Mouse (Mus musculus) heart, postnatal 0 days (tissue): ENCODE measurements around the gene Cnih3. TPM values are rescaled to one million over a fixed set of nuclear protein-coding genes. Genes with fewer than 3 reads are reported as not detected.

Experiments
- ATAC-seq: fragments of 200-750 bp; cut with Nextera tagmentation; 2 replicates; pipeline ENCODE4 v1.8.0; 2017; ENCODE audit warnings: low read depth, moderate number of reproducible peaks, moderate library complexity; ENCODE audit not compliant: insufficient read depth
- DNase-seq: peaks from one replicate; pipeline ENCODE4 v3.0.0-alpha.2; 2016; ENCODE audit warnings: low spot score
- H3K27ac ChIP-seq: fragments of 300-500 bp; sonication (generic); 2 replicates; pipeline ENCODE4 v1.5.1; 2014; ENCODE audit warnings: low read depth, mild to moderate bottlenecking
- H3K27me3 ChIP-seq: fragments of 300-500 bp; sonication (generic); 2 replicates; pipeline ENCODE4 v1.6.1; 2014; ENCODE audit warnings: low read length, mixed read lengths; ENCODE audit not compliant: control insufficient read depth, insufficient read depth
- H3K36me3 ChIP-seq: fragments of 300-500 bp; sonication (generic); replicated peaks from 2 replicates; pipeline ENCODE4 v1.6.1; 2014; ENCODE audit warnings: low read length, mixed read lengths; ENCODE audit not compliant: control insufficient read depth, insufficient read depth
- H3K4me1 ChIP-seq: fragments of 300-500 bp; sonication (generic); 2 replicates; pipeline ENCODE4 v1.6.1; 2014; ENCODE audit warnings: antibody characterized with exemption; ENCODE audit not compliant: control insufficient read depth, insufficient read depth
- H3K4me2 ChIP-seq: fragments of 300-500 bp; sonication (generic); 2 replicates; pipeline ENCODE4 v1.6.1; 2014; ENCODE audit warnings: low read depth, mild to moderate bottlenecking, low read length, moderate library complexity
- H3K4me3 ChIP-seq: fragments of 300-500 bp; sonication (generic); 2 replicates; pipeline ENCODE4 v1.5.1; 2014; ENCODE audit warnings: low read depth, low read length
- H3K9ac ChIP-seq: fragments of 300-500 bp; sonication (generic); replicated peaks from 2 replicates; pipeline ENCODE4 v1.6.1; 2014; ENCODE audit warnings: low read depth, low read length, mixed read lengths
- H3K9me3 ChIP-seq: fragments of 300-500 bp; sonication (generic); replicated peaks from 2 replicates; pipeline ENCODE4 v1.6.1; 2016; ENCODE audit warnings: low read length; ENCODE audit not compliant: control insufficient read depth
- CTCF ChIP-seq: IDR thresholded peaks from 2 replicates; pipeline ENCODE4 v1.5.1; 2016; ENCODE audit warnings: antibody characterized with exemption, control low read depth, low read depth
- EP300 ChIP-seq: IDR thresholded peaks from 2 replicates; pipeline ENCODE4 v1.6.1; 2016; ENCODE audit warnings: antibody characterized with exemption, low read depth
- WGBS: fragments of 180-500 bp; shearing (Covaris S2); extraction: QIAGEN DNeasy Blood & Tissue Kit; methylation state at CpG from one replicate; pipeline ENCODE4 v1.1.7; 2014; 5-methylcytosine and 5-hydroxymethylcytosine counted together
- polyA plus RNA-seq: library from polyadenylated mRNA; unstranded; fragments of >200 nt; fragmentation: Nextera tagmentation; extraction: Ambion mirVana; gene quantifications from 2 replicates; pipeline ENCODE4 v1.2.1, GENCODE M21; 2015
- total RNA-seq: library from RNA; depleted of rRNA; stranded (reverse); fragments of >200 nt; gene quantifications from 2 replicates; pipeline ENCODE4 v1.2.3, GENCODE M21; 2014; ENCODE audit warnings: low replicate concordance

Gene Cnih3
- total and polyA plus RNA-seq, 2 experiments from 2014 or later, result not detected

DNA sequence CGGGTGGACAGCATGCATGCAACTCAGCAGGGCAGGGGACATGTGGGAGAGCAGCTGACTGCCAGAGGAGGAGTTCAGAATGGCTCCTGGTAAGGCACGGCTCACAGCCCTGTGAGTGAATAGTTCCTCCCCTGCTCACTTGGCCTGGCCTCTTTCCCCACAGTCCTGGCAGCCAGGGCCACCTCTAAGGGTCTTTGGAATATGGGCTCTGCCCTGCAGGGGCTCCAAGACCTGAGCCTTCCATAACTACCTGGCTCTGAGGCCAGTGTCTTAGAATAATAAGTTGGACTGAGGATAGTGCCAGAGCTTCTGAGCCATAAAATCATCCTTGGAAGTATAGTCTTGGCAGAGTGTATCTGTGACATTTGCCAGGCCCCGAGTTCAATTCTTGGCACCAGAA is 12.9 kb downstream of the Cnih3 start:
- TF ChIP-seq EP300, result no peak
- no peak for TF ChIP-seq CTCF
- Histone ChIP-seq H3K27me3 (no peaks in the 10 kb centered on the region), H3K4me1 (no peaks in the 10 kb centered on the region), H3K36me3 (no peaks in the 10 kb centered on the region), H3K4me3 (no peak overlapping the region), H3K27ac (no peak overlapping the region), H3K9ac (no peak overlapping the region), H3K9me3 (no peaks in the 10 kb centered on the region), H3K4me2 (no peak overlapping the region)
- 42% methylated on average over 3 of the region's 3 CpGs for WGBS
- ATAC-seq (no peak), DNase-seq (no peak)

DNA sequence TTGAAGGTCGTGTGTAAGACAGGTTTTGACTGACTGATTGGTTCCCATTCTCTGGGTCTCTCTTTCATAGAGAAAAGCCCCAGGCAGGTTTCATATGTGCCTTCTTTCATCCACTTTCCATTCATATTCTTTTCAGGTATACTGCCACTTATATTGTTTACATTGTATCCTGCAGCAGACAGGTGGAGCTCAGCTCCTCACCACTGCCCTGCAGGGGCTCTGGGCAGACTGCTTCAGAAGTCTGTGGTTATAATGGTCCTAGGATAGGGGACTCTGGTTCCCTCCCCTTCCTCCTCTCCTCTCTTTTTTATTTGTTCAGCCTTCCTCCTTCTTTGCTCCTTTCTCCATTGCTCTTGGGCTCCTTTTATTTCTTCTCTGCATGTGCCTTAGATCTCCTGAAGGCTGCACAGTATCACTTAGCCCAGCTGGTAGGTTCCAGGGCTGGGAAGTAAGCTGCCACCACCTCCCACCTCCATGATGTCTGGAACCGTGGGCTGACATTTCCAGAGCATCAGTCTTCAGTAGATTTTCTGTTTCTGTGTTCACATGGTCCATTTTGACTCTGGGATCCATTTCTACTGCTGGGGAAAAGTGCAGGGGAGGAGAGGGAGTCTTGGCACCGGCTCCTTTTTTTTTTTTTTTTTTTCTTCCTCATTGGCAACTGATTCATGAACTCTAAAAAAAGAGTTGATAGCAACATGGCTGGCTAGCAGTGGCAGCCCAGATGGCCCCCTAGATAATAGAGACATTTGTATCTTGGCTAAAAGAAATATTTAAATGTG is 16.6 kb downstream of the Cnih3 start:
- Histone ChIP-seq H3K4me2 (no peak overlapping the region), H3K27me3 (no peaks in the 10 kb centered on the region), H3K9ac (no peak overlapping the region), H3K27ac (no peak overlapping the region), H3K4me1 (no peaks in the 10 kb centered on the region), H3K9me3 (no peaks in the 10 kb centered on the region), H3K4me3 (no peak overlapping the region), H3K36me3 (no peaks in the 10 kb centered on the region)
- no peak for DNase-seq
- 34% methylated on average over 3 of the region's 3 CpGs for WGBS
- TF ChIP-seq CTCF (no peak), EP300 (no peak)
- no peak for ATAC-seq

DNA sequence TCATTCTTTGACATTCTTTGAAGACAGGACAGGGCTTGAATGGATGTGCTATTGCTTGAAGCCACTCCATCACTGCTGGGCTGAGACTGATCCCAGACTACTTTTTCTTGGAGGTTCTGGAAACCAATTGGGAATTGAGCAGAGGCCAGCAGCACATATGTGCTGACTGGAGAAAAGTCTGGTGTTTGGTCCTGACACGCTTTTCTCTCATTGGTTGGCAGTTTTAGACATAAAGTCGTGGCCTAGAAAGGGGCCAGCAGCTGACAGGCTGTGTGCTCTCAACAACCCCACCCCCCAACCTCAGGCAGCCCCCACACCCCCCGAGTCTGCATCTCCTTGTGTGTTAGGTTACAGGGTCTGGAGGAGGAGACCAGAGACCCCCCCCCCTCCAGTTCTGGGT is 17.9 kb downstream of the Cnih3 start:
- Histone ChIP-seq H3K9ac (no peak overlapping the region), H3K4me2 (no peak overlapping the region), H3K4me1 (no peaks in the 10 kb centered on the region), H3K4me3 (no peak overlapping the region), H3K9me3 (no peaks in the 10 kb centered on the region), H3K36me3 (no peaks in the 10 kb centered on the region), H3K27me3 (no peaks in the 10 kb centered on the region), H3K27ac (no peak overlapping the region)
- no peak for DNase-seq
- WGBS, result 58% methylated on average over 3 of the region's 3 CpGs
- ATAC-seq, result no peak
- no peak for TF ChIP-seq EP300
- TF ChIP-seq CTCF, result no peak

- no peak for TF ChIP-seq EP300
- DNase-seq, result no peak
- H3K4me3 ChIP-seq, result no peak overlapping the region
- WGBS, result 62% methylated on average over 4 of the region's 4 CpGs
- H3K27me3 ChIP-seq, result 0 out of 2 replicates have a peak, but pooled peaks cover under 1% of the 10 kb centered on the region
- no peaks in the 10 kb centered on the region for H3K36me3 ChIP-seq
- no peak for ATAC-seq
- no peak overlapping the region for H3K4me2 ChIP-seq
- H3K27ac ChIP-seq, result no peak overlapping the region
- H3K9me3 ChIP-seq, result no peaks in the 10 kb centered on the region
- no peak overlapping the region for H3K9ac ChIP-seq
- no peaks in the 10 kb centered on the region for H3K4me1 ChIP-seq
Measured at GRCm38 (mm10) chr1:181371226-181371625, 18.8 kb downstream of the Cnih3 start.

- Histone ChIP-seq H3K9ac (no peak overlapping the region), H3K4me1 (no peaks in the 10 kb centered on the region), H3K27me3 (peaks cover 5% of the 10 kb centered on the region; the same call in 1 of the 2 replicates), H3K4me3 (no peak overlapping the region), H3K27ac (no peak overlapping the region), H3K4me2 (no peak overlapping the region), H3K36me3 (no peaks in the 10 kb centered on the region), H3K9me3 (no peaks in the 10 kb centered on the region)
- DNase-seq, result no peak
- 50% methylated on average over 6 of the region's 6 CpGs for WGBS
- ATAC-seq, result no peak
- TF ChIP-seq CTCF (no peak), EP300 (no peak)
Measured at GRCm38 (mm10) chr1:181372306-181372705, 19.9 kb downstream of the Cnih3 start.
